Mouse (Mus musculus) embryo, embryonic 9.5 days (tissue): ENCODE data around the gene Gm49318.
"Not testable (repeated sequence)": the region's sequence is repeated elsewhere in the genome, so short reads cannot be mapped to it uniquely, and the experiment has no call there.

Experiments
- DNase-seq: peaks from one replicate; pipeline ENCODE4 v3.0.0-alpha.2; 2017; ENCODE audit errors: extremely low spot score

Gene Gm49318

GRCm38 (mm10) chr9:22070791-22071573 lies at the start of gene Gm49318, which contains the start of gene Zfp653:
Gene Gm49318, minus strand, starts transcription at chr9:22071259.
Gene Zfp653, minus strand, starts transcription at chr9:22071376.
- peak; percentile 95 for DNase-seq

- DNase-seq = no peak
Observed at GRCm38 (mm10) chr9:22119543-22119942, 48.5 kb upstream of the Gm49318 start.

GRCm38 (mm10) chr9:22117754-22118456 lies 46.8 kb upstream of the Gm49318 start:
- DNase-seq = no peak

GRCm38 (mm10) chr9:22116740-22117426 lies 45.8 kb upstream of the Gm49318 start, which contains the start of gene Elof1:
Gene Elof1, minus strand, starts transcription at chr9:22117172.
- peak; percentile 91 for DNase-seq

GRCm38 (mm10) chr9:22116086-22116485 lies 45.0 kb upstream of the Gm49318 start:
- no peak for DNase-seq

- no peak for DNase-seq
Observed at GRCm38 (mm10) chr9:22115635-22116034, 44.6 kb upstream of the Gm49318 start.

- DNase-seq = no peak
Observed at GRCm38 (mm10) chr9:22108194-22108593, 37.1 kb upstream of the Gm49318 start.

GRCm38 (mm10) chr9:22099922-22100321 lies 28.9 kb upstream of the Gm49318 start:
- peak; percentile 11 for DNase-seq

GRCm38 (mm10) chr9:22098993-22099696 lies 28.1 kb upstream of the Gm49318 start, which contains the start of gene Cnn1:
Gene Cnn1, plus strand, starts transcription at chr9:22099216.
- peak; percentile 6 for DNase-seq

- DNase-seq = peak; percentile 74
Observed at GRCm38 (mm10) chr9:22095854-22096307, 24.8 kb upstream of the Gm49318 start.

- no peak for DNase-seq
Observed at GRCm38 (mm10) chr9:22092746-22093145, 21.7 kb upstream of the Gm49318 start.

- no peak for DNase-seq
Observed at GRCm38 (mm10) chr9:22089986-22090385, 18.9 kb upstream of the Gm49318 start.

GRCm38 (mm10) chr9:22089281-22089680 lies 18.2 kb upstream of the Gm49318 start:
- DNase-seq = no peak

GRCm38 (mm10) chr9:22087034-22087618 lies 16.1 kb upstream of the Gm49318 start:
- DNase-seq = no peak

- DNase-seq = no peak
Observed at GRCm38 (mm10) chr9:22086012-22086411, 15.0 kb upstream of the Gm49318 start.

GRCm38 (mm10) chr9:22085022-22085834 lies 14.2 kb upstream of the Gm49318 start, which contains the start of gene Ecsit:
Gene Ecsit, minus strand, starts transcription at chr9:22085438.
- DNase-seq = peak; percentile 90

GRCm38 (mm10) chr9:22084667-22085021 lies 13.6 kb upstream of the Gm49318 start:
- no peak for DNase-seq

GRCm38 (mm10) chr9:22076223-22076622 lies 5.2 kb upstream of the Gm49318 start:
- DNase-seq = no peak

- not testable (repeated sequence) for DNase-seq
Observed at GRCm38 (mm10) chr9:22075778-22076177, 4.7 kb upstream of the Gm49318 start.

- no peak for DNase-seq
Observed at GRCm38 (mm10) chr9:22072276-22072675, 1.2 kb upstream of the Gm49318 start.
